Mouse (Mus musculus) bone marrow macrophage, adult 2 months (primary cell): Measurements from ENCODE around the gene Lce1d.

Experiments used
- CTCF ChIP-seq: IDR thresholded peaks from 2 replicates; pipeline ENCODE4 v1.5.1; 2012; ENCODE audit warnings: low read depth, mild to moderate bottlenecking, low read length, moderate library complexity
- POLR2A ChIP-seq: IDR thresholded peaks from 2 replicates; pipeline ENCODE4 v1.6.1; 2012; ENCODE audit warnings: mild to moderate bottlenecking, low read depth, low read length, borderline replicate concordance

DNA sequence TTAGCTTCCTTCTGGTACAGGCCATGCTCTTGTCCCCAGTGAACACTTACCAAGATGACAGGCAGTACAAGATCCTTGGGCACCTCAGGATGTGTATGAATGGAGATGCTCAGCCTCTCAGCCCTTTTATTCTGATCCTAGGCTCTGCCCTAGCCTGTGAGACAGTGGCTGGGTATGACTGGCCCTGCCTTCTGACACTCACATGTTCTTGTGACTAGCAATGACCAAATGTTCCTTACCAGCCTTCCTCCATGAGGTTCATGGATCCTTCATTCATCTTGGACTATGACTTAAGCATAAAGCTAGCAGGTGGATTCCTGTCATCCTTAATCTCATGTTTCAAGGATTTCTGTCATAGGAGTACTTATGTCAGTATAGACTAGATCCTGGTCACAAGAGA, 16.8 kb downstream of the Lce1d start, which contains the start of gene Lce1a2:
- no peak for TF ChIP-seq CTCF
- no peak for TF ChIP-seq POLR2A
